Mouse (Mus musculus): ENCODE results near the gene Baiap3. TPM values are rescaled to one million over a fixed set of nuclear protein-coding genes. Genes with fewer than 3 reads are reported as not detected.

Gene Baiap3
- polyA plus RNA-seq, 1 experiment from 2014 or later, result 0.25 TPM

- H3K4me3 ChIP-seq (replicated peaks), result peak overlapping the region; percentile 100
- H3K27me3 ChIP-seq, result peaks cover 5% of the 10 kb centered on the region; the same call in 1 of the 2 replicates
- H3K9ac ChIP-seq, result peak overlapping the region; percentile 99
- H3K27ac ChIP-seq, result peak overlapping the region; percentile 94
- WGBS (ENCODE audit: insufficient replicate concordance), result under 1% methylated on average over 45 of the region's 45 CpGs
- peaks cover 47% of the 10 kb centered on the region for H3K4me1 ChIP-seq (replicated peaks)
- no peaks in the 10 kb centered on the region for H3K9me3 ChIP-seq (replicated peaks)
- ATAC-seq (ENCODE audit: low read depth), result peak; percentile 80
- H3K4me2 ChIP-seq, result peak overlapping the region; percentile 95
- peaks cover 30% of the 10 kb centered on the region for H3K36me3 ChIP-seq
- peak; percentile 92 for DNase-seq
Observed at GRCm38 (mm10) chr17:25273706-25274501, 17.7 kb upstream of the Baiap3 start.

GRCm38 (mm10) chr17:25272951-25273705, 17.0 kb upstream of the Baiap3 start:
- under 1% methylated on average over 85 of the region's 92 CpGs for WGBS (ENCODE audit: insufficient replicate concordance)
- DNase-seq (peak; percentile 84), ATAC-seq (ENCODE audit: low read depth) (peak; percentile 83)
- Histone ChIP-seq H3K4me2 (peak overlapping the region; percentile 95), H3K27ac (peak overlapping the region; percentile 94), H3K36me3 (peaks cover 38% of the 10 kb centered on the region), H3K9me3 (replicated peaks) (no peaks in the 10 kb centered on the region), H3K4me1 (replicated peaks) (peaks cover 47% of the 10 kb centered on the region), H3K9ac (peak overlapping the region; percentile 99), H3K4me3 (replicated peaks) (peak overlapping the region; percentile 100), H3K27me3 (no peaks in the 10 kb centered on the region)

- H3K4me2 ChIP-seq, result peak overlapping the region; percentile 95
- peaks cover 47% of the 10 kb centered on the region for H3K4me1 ChIP-seq (replicated peaks)
- H3K27me3 ChIP-seq, result no peaks in the 10 kb centered on the region
- ATAC-seq (ENCODE audit: low read depth) (peak; percentile 53), DNase-seq (peak; percentile 56)
- peak overlapping the region; percentile 100 for H3K4me3 ChIP-seq (replicated peaks)
- no peaks in the 10 kb centered on the region for H3K9me3 ChIP-seq (replicated peaks)
- H3K9ac ChIP-seq, result peak overlapping the region; percentile 99
- WGBS (ENCODE audit: insufficient replicate concordance), result 2% methylated on average over 10 of the region's 10 CpGs
- H3K27ac ChIP-seq, result peak overlapping the region; percentile 94
- peaks cover 46% of the 10 kb centered on the region for H3K36me3 ChIP-seq
Observed at GRCm38 (mm10) chr17:25272326-25272725, 16.2 kb upstream of the Baiap3 start.

- H3K9me3 ChIP-seq (replicated peaks), result no peaks in the 10 kb centered on the region
- DNase-seq (no peak), ATAC-seq (ENCODE audit: low read depth) (no peak)
- H3K9ac ChIP-seq, result peak overlapping the region; percentile 99; the same call in 1 of the 2 replicates
- H3K4me3 ChIP-seq (replicated peaks), result peak overlapping the region; percentile 100
- H3K4me1 ChIP-seq (replicated peaks), result peaks cover 47% of the 10 kb centered on the region
- H3K36me3 ChIP-seq, result peaks cover 61% of the 10 kb centered on the region
- 82% methylated on average over 2 of the region's 2 CpGs for WGBS (ENCODE audit: insufficient replicate concordance)
- H3K27ac ChIP-seq, result no peak overlapping the region
- peak overlapping the region; percentile 95 for H3K4me2 ChIP-seq
- no peaks in the 10 kb centered on the region for H3K27me3 ChIP-seq
Observed at GRCm38 (mm10) chr17:25270795-25271335, 14.7 kb upstream of the Baiap3 start.

- Histone ChIP-seq H3K4me3 (replicated peaks) (no peak overlapping the region), H3K9ac (no peak overlapping the region), H3K4me2 (no peak overlapping the region), H3K27ac (no peak overlapping the region), H3K9me3 (replicated peaks) (no peaks in the 10 kb centered on the region), H3K4me1 (replicated peaks) (peaks cover 3% of the 10 kb centered on the region; the same call in 1 of the 2 replicates), H3K27me3 (no peaks in the 10 kb centered on the region), H3K36me3 (peaks cover 84% of the 10 kb centered on the region)
- ATAC-seq (ENCODE audit: low read depth) (no peak), DNase-seq (no peak)
- WGBS (ENCODE audit: insufficient replicate concordance), result 69% methylated on average over 3 of the region's 3 CpGs
Observed at GRCm38 (mm10) chr17:25264453-25264852, 8.3 kb upstream of the Baiap3 start.

GRCm38 (mm10) chr17:25257804-25258261, 1.7 kb upstream of the Baiap3 start:
- Histone ChIP-seq H3K4me1 (replicated peaks) (peaks cover 15% of the 10 kb centered on the region), H3K4me3 (replicated peaks) (no peak overlapping the region), H3K9ac (no peak overlapping the region), H3K27ac (no peak overlapping the region), H3K9me3 (replicated peaks) (no peaks in the 10 kb centered on the region), H3K36me3 (peaks cover 24% of the 10 kb centered on the region), H3K27me3 (peaks cover 48% of the 10 kb centered on the region), H3K4me2 (no peak overlapping the region)
- ATAC-seq (ENCODE audit: low read depth) (no peak), DNase-seq (no peak)
- WGBS (ENCODE audit: insufficient replicate concordance), result 45% methylated on average over 6 of the region's 6 CpGs

GRCm38 (mm10) chr17:25255110-25255509, 1.1 kb downstream of the Baiap3 start:
- Histone ChIP-seq H3K36me3 (peaks cover 13% of the 10 kb centered on the region), H3K9me3 (replicated peaks) (no peaks in the 10 kb centered on the region), H3K4me3 (replicated peaks) (0 out of 2 replicates have a peak overlapping the region, but pooled peaks have one; percentile 43), H3K4me2 (no peak overlapping the region), H3K27me3 (peaks cover 67% of the 10 kb centered on the region), H3K9ac (no peak overlapping the region), H3K27ac (no peak overlapping the region), H3K4me1 (replicated peaks) (peaks cover 15% of the 10 kb centered on the region)
- ATAC-seq (ENCODE audit: low read depth) (no peak), DNase-seq (no peak)
- 51% methylated on average over 2 of the region's 2 CpGs for WGBS (ENCODE audit: insufficient replicate concordance)

- no peak overlapping the region for H3K4me2 ChIP-seq
- H3K27me3 ChIP-seq, result peaks cover 67% of the 10 kb centered on the region
- H3K9me3 ChIP-seq (replicated peaks), result no peaks in the 10 kb centered on the region
- H3K4me1 ChIP-seq (replicated peaks), result peaks cover 15% of the 10 kb centered on the region
- no peaks in the 10 kb centered on the region for H3K36me3 ChIP-seq
- ATAC-seq (ENCODE audit: low read depth) (no peak), DNase-seq (no peak)
- no peak overlapping the region for H3K27ac ChIP-seq
- H3K4me3 ChIP-seq (replicated peaks), result no peak overlapping the region
- WGBS (ENCODE audit: insufficient replicate concordance), result 51% methylated on average over 10 of the region's 10 CpGs
- no peak overlapping the region for H3K9ac ChIP-seq
Observed at GRCm38 (mm10) chr17:25253760-25254159, 2.4 kb downstream of the Baiap3 start.

- WGBS (ENCODE audit: insufficient replicate concordance), result 46% methylated on average over 3 of the region's 3 CpGs
- Histone ChIP-seq H3K27me3 (peaks cover 71% of the 10 kb centered on the region), H3K27ac (no peak overlapping the region), H3K4me1 (replicated peaks) (peaks cover 12% of the 10 kb centered on the region), H3K9me3 (replicated peaks) (no peaks in the 10 kb centered on the region), H3K4me3 (replicated peaks) (no peak overlapping the region), H3K4me2 (no peak overlapping the region), H3K9ac (no peak overlapping the region), H3K36me3 (no peaks in the 10 kb centered on the region)
- DNase-seq, result no peak
- no peak for ATAC-seq (ENCODE audit: low read depth)
Observed at GRCm38 (mm10) chr17:25252643-25253042, 3.5 kb downstream of the Baiap3 start.

GRCm38 (mm10) chr17:25250181-25250835, 5.9 kb downstream of the Baiap3 start:
- WGBS (ENCODE audit: insufficient replicate concordance), result 68% methylated on average over 8 of the region's 8 CpGs

More at GRCm38 (mm10) chr17:25250181-25250835, 5.9 kb downstream of the Baiap3 start:
- Histone ChIP-seq H3K27ac (no peak overlapping the region), H3K9me3 (replicated peaks) (no peaks in the 10 kb centered on the region), H3K4me2 (no peak overlapping the region), H3K27me3 (peaks cover 53% of the 10 kb centered on the region), H3K9ac (no peak overlapping the region), H3K4me1 (replicated peaks) (no peaks in the 10 kb centered on the region), H3K36me3 (no peaks in the 10 kb centered on the region), H3K4me3 (replicated peaks) (no peak overlapping the region)
- ATAC-seq (ENCODE audit: low read depth), result no peak
- DNase-seq, result no peak
